Mouse (Mus musculus) MEL-GATA-1-ER (cell line): ENCODE data around the gene Hist1h3c.
"Not testable (repeated sequence)": the region's sequence is repeated elsewhere in the genome, so short reads cannot be mapped to it uniquely, and the experiment has no call there.

Experiments used
- DNase-seq: peaks from one replicate; pipeline ENCODE4 v3.0.0-alpha.2; 2012; ENCODE audit warnings: low read depth; ENCODE audit errors: extremely low read depth

Gene Hist1h3c

DNA sequence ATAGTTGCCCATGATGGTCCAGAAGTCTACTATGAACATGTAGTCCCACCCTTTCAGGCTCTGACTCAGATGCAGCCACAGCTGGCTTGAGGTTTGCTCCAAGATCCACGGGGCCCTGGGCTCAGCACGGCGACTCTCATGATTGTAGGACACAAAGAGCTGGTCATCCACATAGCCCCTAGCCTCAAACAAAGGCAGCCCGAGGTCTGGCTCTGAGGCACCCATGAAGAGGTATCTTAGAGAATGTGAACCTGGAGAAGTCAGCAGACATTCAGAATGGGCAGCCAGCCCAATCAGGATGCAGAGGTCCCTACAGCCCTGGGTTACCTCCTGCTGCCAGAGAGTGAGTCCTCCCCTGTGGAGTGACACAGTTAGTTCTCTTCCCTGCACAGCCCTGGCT is 37.4 kb downstream of the Hist1h3c start:
- DNase-seq: no peak

DNA sequence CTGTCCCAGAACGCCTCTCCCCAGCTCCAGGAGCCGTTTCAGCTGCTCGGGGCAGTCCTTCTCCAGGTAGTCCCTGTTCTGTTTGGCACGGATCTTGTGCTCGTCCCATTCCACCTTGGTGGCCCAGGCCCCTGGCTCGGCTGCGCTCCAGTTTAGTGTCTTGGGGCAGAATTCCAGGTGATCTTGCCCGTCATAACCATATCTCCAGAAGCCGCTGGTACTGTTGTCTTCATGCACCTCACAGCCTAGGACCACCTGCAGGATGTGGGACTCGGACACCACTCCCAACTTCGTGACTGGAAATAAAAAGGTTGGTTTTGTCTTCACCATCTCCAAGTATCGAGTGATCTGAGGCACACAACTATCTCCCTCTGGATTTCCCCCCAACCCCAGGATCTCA is 38.6 kb downstream of the Hist1h3c start:
- DNase-seq: no peak

- DNase-seq: no peak
Measured at GRCm38 (mm10) chr13:23705751-23706356, 39.5 kb downstream of the Hist1h3c start.

DNA sequence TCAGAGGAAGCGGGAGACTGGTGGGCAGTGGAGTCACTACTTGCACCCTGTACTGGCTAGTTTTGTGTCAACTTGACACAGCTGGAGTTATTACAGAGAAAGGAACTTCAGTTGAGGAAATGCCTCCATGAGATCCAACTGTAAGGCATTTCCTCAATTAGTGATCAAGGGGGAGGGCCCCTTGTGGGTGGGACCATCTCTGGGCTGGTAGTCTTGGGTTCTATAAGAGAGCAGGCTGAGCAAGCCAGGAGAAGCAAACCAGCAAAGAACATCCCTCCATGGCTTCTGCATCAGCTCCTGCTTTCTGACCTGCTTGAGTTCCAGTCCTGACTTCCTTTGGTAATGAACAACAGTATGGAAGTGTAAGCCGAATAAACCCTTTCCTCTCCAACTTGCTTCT is 42.6 kb downstream of the Hist1h3c start:
- not testable (repeated sequence) for DNase-seq

DNA sequence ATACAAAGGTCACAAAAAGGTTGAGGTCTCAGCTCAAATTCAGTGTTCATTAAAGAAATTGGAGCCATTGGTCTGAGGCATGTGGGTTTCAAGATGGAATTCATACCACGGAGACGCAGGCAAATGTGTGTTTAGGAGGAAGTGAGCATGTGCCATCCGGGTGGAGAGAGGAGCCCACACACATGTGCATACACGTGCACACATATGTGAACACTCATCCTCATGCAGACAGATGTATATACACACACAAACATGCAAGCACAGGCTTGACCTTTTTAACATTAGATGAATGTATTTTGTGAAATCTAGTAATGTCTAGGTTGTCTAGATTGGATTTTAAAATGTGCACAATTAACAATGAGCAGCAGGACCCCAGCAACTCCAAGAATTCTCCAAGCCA is 43.2 kb downstream of the Hist1h3c start:
- DNase-seq: no peak

DNA sequence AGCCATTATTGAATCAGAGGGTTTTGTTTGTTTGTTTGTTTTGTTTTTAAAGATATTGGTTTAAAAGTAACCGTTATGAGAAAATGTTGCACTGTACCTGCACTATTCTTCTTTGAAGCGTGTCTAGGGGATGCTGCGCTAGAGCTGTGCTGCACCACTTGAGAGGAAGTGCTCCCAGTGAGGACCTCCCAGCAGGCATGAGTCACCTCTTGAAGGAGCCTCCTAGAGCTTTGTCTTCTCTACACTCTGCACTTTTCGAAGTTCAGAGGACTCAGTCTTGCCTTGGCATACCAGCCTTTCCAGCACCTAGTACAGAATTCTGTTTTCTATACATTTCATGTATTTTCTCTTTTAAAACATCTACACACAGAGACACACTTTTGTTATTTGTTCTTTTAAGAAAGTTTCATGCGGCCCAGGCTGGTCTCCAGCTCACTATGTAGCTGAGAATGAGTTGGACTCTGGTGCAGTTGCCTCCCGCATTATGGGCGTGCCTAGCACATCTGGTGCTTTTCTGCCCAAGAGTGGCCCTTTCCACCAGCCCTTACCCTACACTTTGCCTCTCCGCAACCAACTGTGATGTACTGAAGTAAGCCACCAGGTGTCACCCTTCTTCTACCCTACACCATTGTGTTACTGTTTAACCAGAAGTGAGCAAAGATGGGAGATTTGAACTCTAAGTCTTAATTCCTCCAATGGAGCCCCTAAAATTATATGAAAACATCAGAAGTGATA is 44.4 kb downstream of the Hist1h3c start:
- peak; percentile 91 for DNase-seq

DNA sequence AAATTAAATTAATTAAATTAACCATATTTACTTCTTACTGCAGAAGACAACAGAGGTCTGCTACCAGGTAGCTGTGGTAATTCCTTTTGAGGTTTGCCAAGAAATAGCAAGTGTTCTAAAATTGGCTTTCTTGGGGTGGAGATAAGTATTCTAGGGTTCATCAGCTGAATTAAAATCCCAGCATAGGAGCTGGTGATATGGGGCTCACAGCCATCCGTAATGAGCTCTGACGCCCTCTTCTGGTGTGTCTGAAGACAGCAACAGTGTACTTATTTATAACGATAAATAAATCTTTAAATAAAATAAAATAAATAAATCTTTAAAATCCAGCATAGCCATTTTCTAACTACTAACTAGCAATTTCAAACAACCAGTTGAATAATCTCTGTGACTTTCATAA is 45.6 kb downstream of the Hist1h3c start:
- DNase-seq: no peak

- DNase-seq: no peak
Measured at GRCm38 (mm10) chr13:23698996-23699395, 46.4 kb downstream of the Hist1h3c start.

GRCm38 (mm10) chr13:23698300-23698693 is 47.1 kb downstream of the Hist1h3c start, which contains the start of gene Hist1h4c:
Gene Hist1h4c, minus strand, starts transcription at chr13:23698454.
- DNase-seq: peak; percentile 99

DNA sequence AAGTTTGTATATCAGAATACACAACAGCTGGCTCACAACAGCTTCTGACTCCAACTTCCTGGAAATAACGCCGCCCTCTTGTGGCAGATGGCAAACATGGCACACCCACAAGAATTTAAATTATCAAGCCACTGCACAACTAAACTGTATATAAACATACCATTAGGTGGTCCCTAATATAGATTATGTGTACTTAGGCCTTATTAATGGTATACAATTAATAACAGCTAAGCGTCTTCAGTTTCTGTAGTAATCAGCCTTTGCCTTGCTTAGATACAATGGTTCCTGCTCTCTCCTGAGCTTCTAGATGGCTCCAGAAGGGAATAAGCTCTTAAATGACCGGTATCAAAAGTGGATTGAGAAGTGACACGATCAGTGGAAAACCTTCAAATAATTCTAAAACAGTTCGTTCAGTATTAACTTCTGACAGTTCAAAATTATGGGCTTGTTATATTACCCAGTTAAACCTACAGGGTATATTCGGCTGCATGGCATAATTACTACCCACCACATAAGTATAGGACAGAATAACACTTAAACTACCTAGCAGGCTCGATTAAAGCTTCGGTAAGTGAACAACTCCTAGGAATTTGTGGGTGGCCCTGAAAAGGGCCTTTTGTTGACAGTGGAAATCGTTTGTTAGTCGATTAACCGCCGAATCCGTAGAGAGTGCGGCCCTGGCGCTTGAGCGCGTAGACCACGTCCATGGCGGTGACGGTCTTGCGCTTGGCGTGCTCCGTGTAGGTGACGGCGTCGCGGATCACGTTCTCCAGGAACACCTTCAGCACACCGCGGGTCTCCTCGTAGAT is 47.7 kb downstream of the Hist1h3c start:
- peak; percentile 94 for DNase-seq

- peak; percentile 81 for DNase-seq
Measured at GRCm38 (mm10) chr13:23696061-23696474, 49.3 kb downstream of the Hist1h3c start.

- DNase-seq: no peak
Measured at GRCm38 (mm10) chr13:23695514-23695913, 49.9 kb downstream of the Hist1h3c start, which contains the start of gene Hist1h1t. Gene Hist1h1t, plus strand, starts transcription at chr13:23695814.
